Mouse (Mus musculus) liver, embryonic 13.5 days (tissue): ENCODE results near the gene Adamts14. TPM values are rescaled to one million over a fixed set of nuclear protein-coding genes. Genes with fewer than 3 reads are reported as not detected.
A peak's percentile ranks its signal among the peaks of the same experiment; 100 is the strongest.

ENCODE experiments used
- ATAC-seq: fragments of 200-750 bp; cut with Nextera tagmentation; 2 replicates; pipeline ENCODE4 v1.8.0; 2017; ENCODE audit warnings: low read depth, mild to moderate bottlenecking, moderate number of reproducible peaks, moderate library complexity
- DNase-seq: peaks from one replicate; pipeline ENCODE4 v3.0.0; 2022
- H3K27ac ChIP-seq: fragments of 300-500 bp; sonication (generic); 2 replicates; pipeline ENCODE4 v1.5.1; 2015; ENCODE audit warnings: moderate library complexity, mild to moderate bottlenecking, inconsistent platforms
- H3K27me3 ChIP-seq: fragments of 300-500 bp; sonication (generic); 2 replicates; pipeline ENCODE4 v1.6.1; 2015; ENCODE audit warnings: mild to moderate bottlenecking, inconsistent platforms
- H3K36me3 ChIP-seq: fragments of 300-500 bp; sonication (generic); 2 replicates; pipeline ENCODE4 v1.6.1; 2015; ENCODE audit warnings: mild to moderate bottlenecking, inconsistent platforms
- H3K4me1 ChIP-seq: fragments of 300-500 bp; sonication (generic); replicated peaks from 2 replicates; pipeline ENCODE4 v1.6.1; 2015; ENCODE audit warnings: inconsistent platforms
- H3K4me2 ChIP-seq: fragments of 300-500 bp; sonication (generic); 2 replicates; pipeline ENCODE4 v1.6.1; 2015; ENCODE audit warnings: inconsistent platforms, mild to moderate bottlenecking, moderate library complexity
- H3K4me3 ChIP-seq: fragments of 300-500 bp; sonication (generic); replicated peaks from 2 replicates; pipeline ENCODE4 v1.5.1; 2015; ENCODE audit warnings: mild to moderate bottlenecking, inconsistent platforms
- H3K9ac ChIP-seq: fragments of 300-500 bp; sonication (generic); 2 replicates; pipeline ENCODE4 v1.6.1; 2015; ENCODE audit warnings: mild to moderate bottlenecking, inconsistent platforms
- H3K9me3 ChIP-seq: fragments of 300-500 bp; sonication (generic); replicated peaks from 2 replicates; pipeline ENCODE4 v1.6.1; 2016; ENCODE audit warnings: inconsistent platforms
- WGBS: fragments of 180-500 bp; shearing (Covaris S2); methylation state at CpG from one replicate; pipeline ENCODE4 v1.1.7; 2015; ENCODE audit not compliant: insufficient replicate concordance; 5-methylcytosine and 5-hydroxymethylcytosine counted together
- polyA plus RNA-seq: library from polyadenylated mRNA; unstranded; fragments of >200 nt; fragmentation: Nextera tagmentation; extraction: Ambion mirVana; gene quantifications from 2 replicates; pipeline ENCODE4 v1.2.1, GENCODE M21; 2015

Adamts14 gene
- polyA plus RNA-seq, 1 experiment from 2014 or later = 0.21 TPM

GRCm38 (mm10) chr10:61226784-61227396 is 46.3 kb downstream of the Adamts14 start:
- H3K4me1 ChIP-seq = no peaks in the 10 kb centered on the region
- WGBS = 46% methylated on average over 4 of the region's 4 CpGs
- H3K9ac ChIP-seq = no peak overlapping the region
- no peak overlapping the region for H3K4me2 ChIP-seq
- no peak overlapping the region for H3K27ac ChIP-seq
- DNase-seq = no peak
- peaks cover 3% of the 10 kb centered on the region; the same call in 1 of the 2 replicates for H3K27me3 ChIP-seq
- no peak for ATAC-seq
- H3K4me3 ChIP-seq = no peak overlapping the region
- no peaks in the 10 kb centered on the region for H3K36me3 ChIP-seq
- H3K9me3 ChIP-seq = no peaks in the 10 kb centered on the region

GRCm38 (mm10) chr10:61225694-61226093 is 47.5 kb downstream of the Adamts14 start:
- no peak overlapping the region for H3K9ac ChIP-seq
- H3K4me3 ChIP-seq = no peak overlapping the region
- H3K4me2 ChIP-seq = no peak overlapping the region
- ATAC-seq (no peak), DNase-seq (no peak)
- H3K27me3 ChIP-seq = peaks cover 3% of the 10 kb centered on the region; the same call in 1 of the 2 replicates
- 73% methylated on average over 5 of the region's 5 CpGs for WGBS
- no peaks in the 10 kb centered on the region for H3K36me3 ChIP-seq
- no peaks in the 10 kb centered on the region for H3K4me1 ChIP-seq
- no peak overlapping the region for H3K27ac ChIP-seq
- H3K9me3 ChIP-seq = no peaks in the 10 kb centered on the region

GRCm38 (mm10) chr10:61219318-61219717 is 53.9 kb downstream of the Adamts14 start:
- Histone ChIP-seq H3K9ac (no peak overlapping the region), H3K4me3 (no peak overlapping the region), H3K4me2 (no peak overlapping the region), H3K9me3 (0 out of 2 replicates have a peak, but pooled peaks cover 11% of the 10 kb centered on the region), H3K4me1 (no peaks in the 10 kb centered on the region), H3K36me3 (no peaks in the 10 kb centered on the region), H3K27me3 (no peaks in the 10 kb centered on the region), H3K27ac (no peak overlapping the region)
- DNase-seq = no peak
- 75% methylated on average over 4 of the region's 4 CpGs for WGBS
- ATAC-seq = no peak

- no peak for DNase-seq
- H3K9me3 ChIP-seq = 0 out of 2 replicates have a peak, but pooled peaks cover 11% of the 10 kb centered on the region
Observed at GRCm38 (mm10) chr10:61216163-61216562, 57.1 kb downstream of the Adamts14 start.

GRCm38 (mm10) chr10:61215658-61216057 is 57.6 kb downstream of the Adamts14 start:
- 79% methylated on average over 6 of the region's 6 CpGs for WGBS
- Histone ChIP-seq H3K27ac (no peak overlapping the region), H3K4me2 (no peak overlapping the region), H3K4me3 (no peak overlapping the region), H3K36me3 (no peaks in the 10 kb centered on the region), H3K9me3 (0 out of 2 replicates have a peak, but pooled peaks cover 11% of the 10 kb centered on the region), H3K27me3 (peaks cover 6% of the 10 kb centered on the region; the same call in 1 of the 2 replicates), H3K9ac (no peak overlapping the region), H3K4me1 (0 out of 2 replicates have a peak, but pooled peaks cover 4% of the 10 kb centered on the region)
- DNase-seq (no peak), ATAC-seq (no peak)

More at GRCm38 (mm10) chr10:61216163-61216562, 57.1 kb downstream of the Adamts14 start:
- WGBS = 9% methylated on average over 4 of the region's 4 CpGs
- Histone ChIP-seq H3K4me3 (no peak overlapping the region), H3K4me2 (no peak overlapping the region), H3K27me3 (peaks cover 6% of the 10 kb centered on the region; the same call in 1 of the 2 replicates), H3K9ac (no peak overlapping the region), H3K27ac (no peak overlapping the region), H3K4me1 (0 out of 2 replicates have a peak, but pooled peaks cover 4% of the 10 kb centered on the region), H3K36me3 (no peaks in the 10 kb centered on the region)
- no peak for ATAC-seq

- Histone ChIP-seq H3K4me1 (0 out of 2 replicates have a peak, but pooled peaks cover 4% of the 10 kb centered on the region), H3K4me3 (no peak overlapping the region), H3K27ac (no peak overlapping the region), H3K27me3 (peaks cover 6% of the 10 kb centered on the region; the same call in 1 of the 2 replicates), H3K9me3 (0 out of 2 replicates have a peak, but pooled peaks cover 4% of the 10 kb centered on the region), H3K4me2 (0 out of 2 replicates have a peak overlapping the region, but pooled peaks have one; percentile 17), H3K9ac (no peak overlapping the region), H3K36me3 (no peaks in the 10 kb centered on the region)
- WGBS = 7% methylated on average over 11 of the region's 11 CpGs
- ATAC-seq (peak; percentile 43; the same call in 1 of the 2 replicates), DNase-seq (no peak)
Observed at GRCm38 (mm10) chr10:61212817-61213216, 60.4 kb downstream of the Adamts14 start.

- no peak for ATAC-seq
- H3K36me3 ChIP-seq = no peaks in the 10 kb centered on the region
- H3K4me3 ChIP-seq = no peak overlapping the region
- 0 out of 2 replicates have a peak, but pooled peaks cover 4% of the 10 kb centered on the region for H3K4me1 ChIP-seq
- H3K9me3 ChIP-seq = 0 out of 2 replicates have a peak, but pooled peaks cover 4% of the 10 kb centered on the region
- DNase-seq = no peak
- no peak overlapping the region for H3K27ac ChIP-seq
- WGBS = 11% methylated on average over 13 of the region's 13 CpGs
- no peak overlapping the region for H3K9ac ChIP-seq
- H3K4me2 ChIP-seq = no peak overlapping the region
- peaks cover 6% of the 10 kb centered on the region; the same call in 1 of the 2 replicates for H3K27me3 ChIP-seq
Observed at GRCm38 (mm10) chr10:61211743-61212142, 61.5 kb downstream of the Adamts14 start.

GRCm38 (mm10) chr10:61211105-61211504 is 62.1 kb downstream of the Adamts14 start:
- 0 out of 2 replicates have a peak, but pooled peaks cover 4% of the 10 kb centered on the region for H3K4me1 ChIP-seq
- no peak for ATAC-seq
- WGBS = 56% methylated on average over 4 of the region's 4 CpGs
- no peak for DNase-seq
- no peak overlapping the region for H3K9ac ChIP-seq
- no peak overlapping the region for H3K4me2 ChIP-seq
- H3K36me3 ChIP-seq = no peaks in the 10 kb centered on the region
- no peak overlapping the region for H3K4me3 ChIP-seq
- no peak overlapping the region for H3K27ac ChIP-seq
- H3K9me3 ChIP-seq = 0 out of 2 replicates have a peak, but pooled peaks cover 4% of the 10 kb centered on the region
- peaks cover 6% of the 10 kb centered on the region; the same call in 1 of the 2 replicates for H3K27me3 ChIP-seq

GRCm38 (mm10) chr10:61208114-61208684 is 65.0 kb downstream of the Adamts14 start:
- Histone ChIP-seq H3K9ac (no peak overlapping the region), H3K4me2 (no peak overlapping the region), H3K4me1 (0 out of 2 replicates have a peak, but pooled peaks cover 4% of the 10 kb centered on the region), H3K9me3 (no peaks in the 10 kb centered on the region), H3K36me3 (no peaks in the 10 kb centered on the region), H3K4me3 (no peak overlapping the region), H3K27ac (no peak overlapping the region), H3K27me3 (peaks cover 2% of the 10 kb centered on the region; the same call in 1 of the 2 replicates)
- 54% methylated on average over 9 of the region's 9 CpGs for WGBS
- no peak for ATAC-seq
- DNase-seq = no peak

GRCm38 (mm10) chr10:61203930-61204329 is 69.3 kb downstream of the Adamts14 start:
- no peak for ATAC-seq
- no peaks in the 10 kb centered on the region for H3K36me3 ChIP-seq
- H3K27me3 ChIP-seq = no peaks in the 10 kb centered on the region
- H3K4me3 ChIP-seq = no peak overlapping the region
- no peak overlapping the region for H3K4me2 ChIP-seq
- H3K27ac ChIP-seq = no peak overlapping the region
- H3K9ac ChIP-seq = no peak overlapping the region
- no peaks in the 10 kb centered on the region for H3K9me3 ChIP-seq
- no peaks in the 10 kb centered on the region for H3K4me1 ChIP-seq
- no peak for DNase-seq
- 27% methylated on average over 3 of the region's 3 CpGs for WGBS

- H3K9ac ChIP-seq = no peak overlapping the region
- no peaks in the 10 kb centered on the region for H3K36me3 ChIP-seq
- no peak overlapping the region for H3K4me3 ChIP-seq
- no peak overlapping the region for H3K4me2 ChIP-seq
- no peak overlapping the region for H3K27ac ChIP-seq
- DNase-seq (no peak), ATAC-seq (no peak)
- WGBS = 55% methylated on average over 12 of the region's 12 CpGs
- H3K4me1 ChIP-seq = no peaks in the 10 kb centered on the region
- no peaks in the 10 kb centered on the region for H3K27me3 ChIP-seq
- H3K9me3 ChIP-seq = no peaks in the 10 kb centered on the region
Observed at GRCm38 (mm10) chr10:61201596-61202318, 71.5 kb downstream of the Adamts14 start.
